Mouse (Mus musculus) midbrain, embryonic 14.5 days (tissue): Measurements from ENCODE around the gene Ninj1. TPM values are rescaled to one million over a fixed set of nuclear protein-coding genes. Genes with fewer than 3 reads are reported as not detected.

Experiments
- ATAC-seq: fragments of 200-750 bp; cut with Nextera tagmentation; 2 replicates; pipeline ENCODE4 v1.8.0; 2017; ENCODE audit warnings: moderate number of reproducible peaks, moderate library complexity; ENCODE audit not compliant: low FRiP score, low TSS enrichment
- DNase-seq: peaks from one replicate; pipeline ENCODE4 v3.0.0-alpha.2; 2015
- H3K27ac ChIP-seq: fragments of 300-500 bp; sonication (generic); replicated peaks from 2 replicates; pipeline ENCODE4 v1.5.1; 2014; ENCODE audit warnings: mild to moderate bottlenecking, low read depth, low read length, moderate library complexity
- H3K27me3 ChIP-seq: fragments of 300-500 bp; sonication (generic); 2 replicates; pipeline ENCODE4 v1.6.1; 2014; ENCODE audit warnings: low read length, control low read depth, mixed read lengths; ENCODE audit not compliant: control insufficient read depth, insufficient read depth
- H3K36me3 ChIP-seq: fragments of 300-500 bp; sonication (generic); 2 replicates; pipeline ENCODE4 v1.6.1; 2014; ENCODE audit warnings: low read length, control low read depth; ENCODE audit not compliant: control insufficient read depth, insufficient read depth
- H3K4me1 ChIP-seq: fragments of 300-500 bp; sonication (generic); 2 replicates; pipeline ENCODE4 v1.6.1; 2014; ENCODE audit warnings: mild to moderate bottlenecking, antibody characterized with exemption, low read length, control low read depth; ENCODE audit not compliant: control insufficient read depth, insufficient read depth
- H3K4me2 ChIP-seq: fragments of 300-500 bp; sonication (generic); 2 replicates; pipeline ENCODE4 v1.6.1; 2014; ENCODE audit warnings: mild to moderate bottlenecking, low read length, moderate library complexity
- H3K4me3 ChIP-seq: fragments of 300-500 bp; sonication (generic); replicated peaks from 2 replicates; pipeline ENCODE4 v1.5.1; 2014; ENCODE audit warnings: low read depth, low read length
- H3K9ac ChIP-seq: fragments of 300-500 bp; sonication (generic); replicated peaks from 2 replicates; pipeline ENCODE4 v1.6.1; 2014; ENCODE audit warnings: mild to moderate bottlenecking, low read length, moderate library complexity
- H3K9me3 ChIP-seq: fragments of 300-500 bp; sonication (generic); 2 replicates; pipeline ENCODE4 v1.6.1; 2016; ENCODE audit warnings: low read length, control low read depth, mixed read lengths; ENCODE audit not compliant: control insufficient read depth
- WGBS: fragments of 180-500 bp; shearing (Covaris S2); extraction: QIAGEN DNeasy Blood & Tissue Kit; methylation state at CpG from one replicate; pipeline ENCODE4 v1.1.7; 2014; 5-methylcytosine and 5-hydroxymethylcytosine counted together
- polyA plus RNA-seq: library from polyadenylated mRNA; unstranded; fragments of >200 nt; fragmentation: Nextera tagmentation; extraction: Ambion mirVana; gene quantifications from 2 replicates; pipeline ENCODE4 v1.2.1, GENCODE M21; 2014

Ninj1 gene
- polyA plus RNA-seq, 1 experiment from 2014 or later: 22.0 TPM

DNA sequence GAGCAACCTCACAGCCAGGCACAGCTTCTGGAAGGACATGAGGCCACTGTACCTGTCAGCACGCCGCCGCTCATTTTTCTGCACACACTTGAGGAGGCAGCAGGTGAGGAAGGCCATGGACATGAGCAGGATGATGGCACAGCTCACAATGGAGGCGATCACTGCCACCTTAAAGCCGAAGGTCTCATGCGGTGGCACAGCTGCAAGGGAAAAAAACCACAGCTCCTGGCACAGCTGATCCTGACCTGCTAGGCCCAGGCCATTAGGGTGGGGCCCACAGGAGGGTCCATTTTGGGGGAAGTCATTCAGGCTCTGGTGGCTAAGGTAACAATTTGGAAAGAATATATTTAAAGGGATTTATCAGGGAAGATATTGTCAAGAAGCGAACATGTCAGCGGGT, 51.5 kb downstream of the Ninj1 start:
- Histone ChIP-seq H3K27ac (no peak overlapping the region), H3K9ac (no peak overlapping the region), H3K4me2 (no peak overlapping the region), H3K27me3 (no peaks in the 10 kb centered on the region), H3K4me1 (no peaks in the 10 kb centered on the region), H3K36me3 (no peaks in the 10 kb centered on the region), H3K4me3 (no peak overlapping the region), H3K9me3 (no peaks in the 10 kb centered on the region)
- 97% methylated on average over 8 of the region's 8 CpGs for WGBS
- DNase-seq (no peak), ATAC-seq (no peak)

DNA sequence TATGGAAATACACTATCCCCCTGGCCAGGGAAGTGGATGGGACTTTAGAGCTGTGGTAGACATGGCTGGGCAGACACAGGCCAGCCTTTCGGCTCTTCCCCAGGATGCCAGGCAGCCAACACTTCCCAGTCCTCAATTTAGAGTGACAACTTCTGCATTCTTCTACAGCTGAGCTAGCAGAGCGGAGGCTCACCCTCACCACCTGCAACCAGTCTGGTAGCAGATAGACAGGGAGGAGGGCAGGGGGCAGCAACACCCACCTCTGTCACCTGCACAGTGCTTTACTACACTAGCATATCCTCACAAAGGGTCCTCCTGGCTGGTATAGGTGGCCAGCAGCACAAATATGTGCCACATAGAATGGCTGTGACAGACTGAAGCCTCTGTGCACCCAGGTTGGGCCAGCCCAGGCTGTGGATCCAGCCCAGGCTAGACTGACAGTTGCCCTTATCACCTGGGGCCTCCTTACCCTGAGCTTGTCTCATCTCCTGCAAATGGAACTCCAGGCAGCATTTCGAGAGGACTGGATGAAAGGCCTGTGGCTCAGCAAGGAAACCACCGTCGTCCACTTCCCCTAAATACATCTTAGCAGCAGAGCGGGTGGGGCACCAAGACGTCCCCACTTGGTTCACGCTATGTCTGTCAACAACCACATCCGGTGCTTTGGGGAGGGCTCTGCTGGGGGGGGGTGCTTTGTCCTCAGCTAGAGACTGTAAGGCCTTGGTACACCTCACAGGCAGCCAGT, 55.2 kb downstream of the Ninj1 start:
- H3K4me2 ChIP-seq: no peak overlapping the region
- 74% methylated on average over 9 of the region's 9 CpGs for whole genome bisulfite sequencing

DNA sequence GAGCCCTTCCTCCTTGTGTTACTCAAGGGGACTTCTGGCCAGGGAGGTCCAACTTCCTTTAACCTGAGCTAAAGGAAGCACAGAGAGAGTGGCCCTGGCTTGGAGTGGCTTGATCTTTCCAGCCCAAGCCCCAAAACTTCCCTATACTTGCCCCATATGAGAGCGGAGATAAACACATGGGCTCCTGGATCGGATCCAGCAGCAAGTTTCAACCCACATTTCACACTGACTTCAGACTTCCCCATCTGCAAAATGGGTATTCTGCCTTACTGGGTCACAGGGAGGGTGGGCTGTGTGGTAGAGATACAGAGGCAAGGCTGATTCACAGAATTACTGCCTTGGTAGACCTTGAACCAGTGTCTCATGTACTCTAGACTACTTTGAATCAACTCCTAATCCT, 56.2 kb downstream of the Ninj1 start:
- no peaks in the 10 kb centered on the region for H3K9me3 ChIP-seq
- no peak overlapping the region for H3K9ac ChIP-seq
- ATAC-seq (no peak), DNase-seq (no peak)
- 94% methylated on average over 2 of the region's 2 CpGs for WGBS
- no peaks in the 10 kb centered on the region for H3K36me3 ChIP-seq
- peaks cover 27% of the 10 kb centered on the region for H3K27me3 ChIP-seq
- no peak overlapping the region for H3K4me2 ChIP-seq
- no peak overlapping the region for H3K27ac ChIP-seq
- H3K4me1 ChIP-seq: peaks cover 7% of the 10 kb centered on the region; the same call in 1 of the 2 replicates
- no peak overlapping the region for H3K4me3 ChIP-seq

More for the DNA sequence above, 55.2 kb downstream of the Ninj1 start:
- Histone ChIP-seq H3K36me3 (no peaks in the 10 kb centered on the region), H3K9me3 (no peaks in the 10 kb centered on the region), H3K9ac (no peak overlapping the region), H3K27me3 (peaks cover 17% of the 10 kb centered on the region), H3K27ac (no peak overlapping the region), H3K4me1 (peaks cover under 1% of the 10 kb centered on the region; the same call in 1 of the 2 replicates), H3K4me3 (no peak overlapping the region)
- DNase-seq: no peak
- ATAC-seq: no peak

DNA sequence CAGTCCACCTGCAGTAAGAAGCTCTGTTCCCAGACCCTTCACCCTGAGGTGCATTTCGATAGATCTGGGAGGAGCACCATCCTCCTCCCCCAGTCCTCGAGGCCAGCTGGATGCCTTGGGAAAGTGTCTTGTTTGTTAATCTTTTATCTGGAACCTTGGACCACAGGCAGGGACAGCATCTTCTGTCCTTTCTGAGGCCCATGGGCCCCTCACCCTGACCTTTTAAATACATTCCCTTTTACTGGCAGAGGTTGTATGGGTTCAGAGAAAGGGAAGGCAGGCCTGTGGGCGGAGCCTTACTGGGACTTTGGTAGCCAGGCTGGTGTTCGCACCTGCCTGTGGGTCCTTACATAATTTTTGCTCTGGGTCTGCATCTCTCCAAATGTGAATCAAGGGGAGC, 58.0 kb downstream of the Ninj1 start:
- peaks cover 7% of the 10 kb centered on the region; the same call in 1 of the 2 replicates for H3K4me1 ChIP-seq
- WGBS: 48% methylated on average over 4 of the region's 4 CpGs
- H3K36me3 ChIP-seq: no peaks in the 10 kb centered on the region
- no peak overlapping the region for H3K9ac ChIP-seq
- H3K4me2 ChIP-seq: no peak overlapping the region
- ATAC-seq (no peak), DNase-seq (no peak)
- no peaks in the 10 kb centered on the region for H3K9me3 ChIP-seq
- H3K27me3 ChIP-seq: peaks cover 29% of the 10 kb centered on the region
- no peak overlapping the region for H3K27ac ChIP-seq
- no peak overlapping the region for H3K4me3 ChIP-seq

Other genes with a start within 250 kb of the Ninj1 start
- gene Fam120a, start 219.5 kb upstream of the Ninj1 start, polyA plus RNA-seq: 16.0 and 17.3 TPM in 2 replicates
- 27.1 and 29.0 TPM in 2 replicates for gene Wnk2, start 39.5 kb upstream of the Ninj1 start, polyA plus RNA-seq
- 20.6 and 24.6 TPM in 2 replicates for gene Card19, start 28.6 kb downstream of the Ninj1 start, polyA plus RNA-seq
- 0.32 and 1.1 TPM in 2 replicates for gene Susd3, start 61.2 kb downstream of the Ninj1 start, polyA plus RNA-seq
- 1.8 and 2.0 TPM in 2 replicates for gene Fgd3, start 132.8 kb downstream of the Ninj1 start, polyA plus RNA-seq
- gene Bicd2, start 154.1 kb downstream of the Ninj1 start, polyA plus RNA-seq: 25.3 and 30.1 TPM in 2 replicates
- 11.3 and 15.7 TPM in 2 replicates for gene Ippk, start 233.8 kb downstream of the Ninj1 start, polyA plus RNA-seq